Mouse (Mus musculus) liver, embryonic 14.5 days (tissue): ENCODE data around the gene Fetub. TPM values are rescaled to one million over a fixed set of nuclear protein-coding genes. Genes with fewer than 3 reads are reported as not detected.
A peak's percentile ranks its signal among the peaks of the same experiment; 100 is the strongest.

ENCODE experiments used
- ATAC-seq: fragments of 200-750 bp; cut with Nextera tagmentation; 2 replicates; pipeline ENCODE4 v1.8.0; 2017; ENCODE audit warnings: moderate number of reproducible peaks, mild to moderate bottlenecking, moderate library complexity; ENCODE audit not compliant: insufficient read depth
- DNase-seq, 3 experiments: peaks; one replicate each; pipeline ENCODE4 v3.0.0-alpha.2; 2012 to 2013; ENCODE audit warnings: low read depth in 3 of 3, low spot score in 3 of 3
- H3K27ac ChIP-seq: fragments of 300-500 bp; sonication (generic); 2 replicates; pipeline ENCODE4 v1.5.1; 2014; ENCODE audit warnings: moderate library complexity, mild to moderate bottlenecking, control low read depth, inconsistent platforms
- H3K27me3 ChIP-seq: fragments of 300-500 bp; sonication (generic); 2 replicates; pipeline ENCODE4 v1.6.1; 2014; ENCODE audit warnings: mild to moderate bottlenecking, low read length, moderate library complexity; ENCODE audit not compliant: control insufficient read depth, insufficient read depth
- H3K36me3 ChIP-seq: fragments of 300-500 bp; sonication (generic); replicated peaks from 2 replicates; pipeline ENCODE4 v1.6.1; 2014; ENCODE audit warnings: low read depth; ENCODE audit not compliant: control insufficient read depth, insufficient read depth
- H3K4me1 ChIP-seq, 2 experiments: fragments of 200-500 bp in 1 of 2; fragments of 300-500 bp in 1 of 2; sonication (generic) in 1 of 2; replicated peaks; 2 replicates each; pipeline ENCODE4 v1.6.1; 2012 to 2014; ENCODE audit warnings: antibody characterized with exemption in 1 of 2, inconsistent platforms in 1 of 2, low read length in 1 of 2; ENCODE audit not compliant: control insufficient read depth in 2 of 2, insufficient read depth in 2 of 2
- H3K4me2 ChIP-seq: fragments of 300-500 bp; sonication (generic); 2 replicates; pipeline ENCODE4 v1.6.1; 2014; ENCODE audit warnings: low read depth, mild to moderate bottlenecking, control low read depth, moderate library complexity
- H3K4me3 ChIP-seq, 2 experiments: fragments of 200-500 bp in 1 of 2; fragments of 300-500 bp in 1 of 2; sonication (generic) in 1 of 2; 2 replicates each; pipeline ENCODE4 v1.5.1; 2012 to 2014; ENCODE audit warnings: low read depth in 2 of 2, low read length in 2 of 2, mild to moderate bottlenecking in 2 of 2, control low read depth in 1 of 2, inconsistent platforms in 1 of 2, moderate library complexity in 1 of 2; ENCODE audit not compliant: insufficient read depth in 1 of 2
- H3K9ac ChIP-seq: fragments of 300-500 bp; sonication (generic); replicated peaks from 2 replicates; pipeline ENCODE4 v1.6.1; 2014; ENCODE audit warnings: mild to moderate bottlenecking, control low read depth, moderate library complexity
- H3K9me3 ChIP-seq: fragments of 300-500 bp; sonication (generic); 2 replicates; pipeline ENCODE4 v1.6.1; 2016; ENCODE audit warnings: low read length, mixed read lengths; ENCODE audit not compliant: control insufficient read depth
- CTCF ChIP-seq: IDR thresholded peaks from 2 replicates; pipeline ENCODE4 v1.5.1; 2016; ENCODE audit warnings: antibody characterized with exemption, low read depth, control low read depth
- EP300 ChIP-seq: IDR thresholded peaks from 2 replicates; pipeline ENCODE4 v1.6.1; 2016; ENCODE audit warnings: antibody characterized with exemption, low read depth
- WGBS: fragments of 180-500 bp; shearing (Covaris S2); extraction: QIAGEN DNeasy Blood & Tissue Kit; methylation state at CpG from one replicate; pipeline ENCODE4 v1.1.7; 2014; ENCODE audit not compliant: insufficient replicate concordance; 5-methylcytosine and 5-hydroxymethylcytosine counted together
- polyA plus RNA-seq, 2 experiments: library from polyadenylated mRNA; depleted of rRNA in 1 of 2; stranded (reverse) in 1 of 2; unstranded in 1 of 2; fragments of >200 nt; fragmentation: Nextera tagmentation in 1 of 2; extraction: Ambion mirVana in 1 of 2; gene quantifications; 2 replicates each; pipeline versions ENCODE4 v1.2.1 to v1.2.3; 2012 to 2014

The Fetub gene
- polyA plus RNA-seq, 2 experiments, result 1.5 to 2.3 TPM

DNA sequence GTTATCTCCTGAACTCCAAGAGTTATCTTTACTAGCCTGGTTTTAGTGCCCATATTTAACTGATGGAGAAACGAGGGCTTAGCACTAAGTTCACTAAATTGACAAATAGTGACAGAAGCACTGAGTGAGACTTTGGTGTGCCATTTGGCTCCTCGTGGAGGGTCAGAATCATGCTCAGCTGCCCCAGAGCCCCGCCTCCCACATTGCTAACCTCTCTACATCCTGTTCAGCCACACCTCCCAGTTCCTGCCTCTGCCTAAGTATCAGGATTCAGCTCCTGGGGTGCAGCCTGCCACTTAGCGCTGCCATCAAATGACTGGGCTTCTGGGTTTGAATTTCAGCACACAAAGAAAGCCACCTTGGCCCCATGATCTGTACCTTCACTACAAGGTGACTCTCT lies 32.8 kb upstream of the Fetub start:
- H3K27ac ChIP-seq, result no peak overlapping the region
- no peaks in the 10 kb centered on the region for H3K27me3 ChIP-seq
- H3K36me3 ChIP-seq, result no peaks in the 10 kb centered on the region
- H3K4me1 ChIP-seq, result peaks cover 0 to 30% of the 10 kb centered on the region in 2 experiments; a peak in 3 of 4 replicates
- DNase-seq, result no peak
- TF ChIP-seq CTCF, result no peak
- TF ChIP-seq EP300, result no peak
- H3K4me3 ChIP-seq, result no peak overlapping the region
- no peak overlapping the region for H3K4me2 ChIP-seq
- no peak overlapping the region for H3K9ac ChIP-seq
- 14% methylated on average over 4 of the region's 4 CpGs for WGBS
- H3K9me3 ChIP-seq, result no peaks in the 10 kb centered on the region
- ATAC-seq, result no peak

- WGBS, result 48% methylated on average over 3 of the region's 3 CpGs
Observed at GRCm38 (mm10) chr16:22886726-22887125, 31.4 kb upstream of the Fetub start.

DNA sequence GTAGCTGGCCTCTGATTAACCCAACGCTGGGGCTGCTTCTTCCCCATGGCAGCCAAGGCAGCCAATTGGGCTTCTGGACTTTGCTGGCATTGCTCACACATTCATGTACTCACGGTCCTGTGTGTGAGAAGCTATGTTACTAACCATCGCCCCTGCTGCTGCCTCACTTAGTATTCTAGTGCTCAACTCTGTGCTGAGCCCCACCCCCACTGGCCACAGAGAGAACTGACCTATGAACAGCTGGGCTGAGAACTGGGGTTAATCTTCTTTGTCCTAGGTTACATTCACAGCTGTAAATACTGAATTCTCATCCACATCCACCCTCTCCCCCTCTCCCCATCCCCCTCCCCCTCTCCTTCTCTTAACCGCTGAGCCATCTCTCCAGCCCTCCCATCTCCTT lies 29.3 kb upstream of the Fetub start:
- H3K4me1 ChIP-seq, result peaks cover 0 to 19% of the 10 kb centered on the region in 2 experiments; a peak in 3 of 4 replicates
- ATAC-seq (no peak), DNase-seq (no peak)
- no peaks in the 10 kb centered on the region for H3K9me3 ChIP-seq
- H3K27me3 ChIP-seq, result no peaks in the 10 kb centered on the region
- H3K27ac ChIP-seq, result no peak overlapping the region
- no peaks in the 10 kb centered on the region for H3K36me3 ChIP-seq
- H3K4me3 ChIP-seq, result no peak overlapping the region
- no peak overlapping the region for H3K4me2 ChIP-seq
- no peak overlapping the region for H3K9ac ChIP-seq
- TF ChIP-seq CTCF (no peak), EP300 (no peak)
- WGBS, result 58% methylated on average over 4 of the region's 4 CpGs

More at GRCm38 (mm10) chr16:22886726-22887125, 31.4 kb upstream of the Fetub start:
- H3K27ac ChIP-seq, result no peak overlapping the region
- peak overlapping the region; percentile 6; the same call in 1 of the 2 replicates for H3K4me2 ChIP-seq
- H3K27me3 ChIP-seq, result no peaks in the 10 kb centered on the region
- no peak overlapping the region for H3K4me3 ChIP-seq
- H3K9ac ChIP-seq, result no peak overlapping the region
- no peaks in the 10 kb centered on the region for H3K9me3 ChIP-seq
- ATAC-seq (no peak), DNase-seq (no peak)
- peaks cover 0 to 23% of the 10 kb centered on the region in 2 experiments; a peak in 3 of 4 replicates for H3K4me1 ChIP-seq
- TF ChIP-seq EP300, result no peak
- no peak for TF ChIP-seq CTCF
- H3K36me3 ChIP-seq, result no peaks in the 10 kb centered on the region

- H3K9me3 ChIP-seq, result no peaks in the 10 kb centered on the region
- TF ChIP-seq EP300, result no peak
- TF ChIP-seq CTCF, result no peak
- H3K4me1 ChIP-seq, result peaks cover 0 to 19% of the 10 kb centered on the region in 2 experiments; a peak in 3 of 4 replicates
- H3K27me3 ChIP-seq, result no peaks in the 10 kb centered on the region
- DNase-seq (no peak), ATAC-seq (no peak)
- 33% methylated on average over 8 of the region's 8 CpGs for WGBS
- H3K4me3 ChIP-seq, result no peak overlapping the region
- H3K9ac ChIP-seq, result no peak overlapping the region
- H3K4me2 ChIP-seq, result no peak overlapping the region
- H3K27ac ChIP-seq, result no peak overlapping the region
- no peaks in the 10 kb centered on the region for H3K36me3 ChIP-seq
Observed at GRCm38 (mm10) chr16:22889716-22890115, 28.4 kb upstream of the Fetub start.

DNA sequence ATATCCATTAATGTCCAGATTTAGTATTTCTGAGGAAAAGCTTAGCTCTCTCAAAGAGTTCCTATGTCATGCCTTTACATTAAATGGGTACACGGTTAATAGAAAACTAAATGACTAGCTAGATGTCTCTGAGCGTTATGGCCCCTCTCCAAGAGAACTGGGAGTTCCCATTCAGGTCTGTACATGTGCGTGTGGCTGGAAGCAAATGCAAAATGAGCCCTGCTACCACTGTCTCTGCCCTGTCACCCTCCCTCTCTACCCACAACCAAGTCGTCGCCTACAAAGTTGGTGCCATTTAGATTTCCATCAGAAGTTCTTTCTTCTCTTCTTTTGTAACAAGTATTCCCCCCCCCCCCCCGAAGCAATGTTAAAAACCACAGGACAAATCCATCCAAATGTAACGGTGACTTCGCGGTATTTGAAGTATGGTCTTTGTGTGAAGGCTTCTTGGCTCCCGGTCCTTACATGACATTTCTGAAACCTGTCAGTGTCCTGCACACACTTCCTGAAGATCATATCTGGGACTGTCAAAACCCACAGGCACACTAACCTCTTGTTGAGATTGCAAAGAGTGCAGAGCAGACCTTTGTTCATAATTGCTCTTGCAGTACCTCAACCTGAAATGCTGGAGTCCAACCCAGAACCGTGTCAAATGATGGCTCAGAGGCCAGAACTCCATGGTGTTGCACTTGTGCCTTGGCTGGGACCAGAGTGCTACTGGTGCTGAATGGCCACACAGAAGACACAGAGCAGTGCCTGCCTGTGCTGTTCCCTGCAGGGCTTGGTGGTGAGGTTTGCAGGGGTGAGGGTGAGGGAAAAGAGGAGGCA lies 27.2 kb upstream of the Fetub start, which contains the start of gene Ahsg:
Gene Ahsg, plus strand, starts transcription at position 595 of the 828 bp plus-strand sequence.
- ATAC-seq (no peak), DNase-seq (no peak)
- peak within 1 kb of the TSS; percentile 45 for H3K4me3 ChIP-seq
- H3K9ac ChIP-seq, result peak within 1 kb of the TSS; percentile 40
- TF ChIP-seq EP300, result no peak
- TF ChIP-seq CTCF, result no peak
- H3K27me3 ChIP-seq, result no peaks in the 10 kb centered on the region
- H3K4me1 ChIP-seq, result peaks cover 0 to 17% of the 10 kb centered on the region in 2 experiments; a peak in 3 of 4 replicates
- peak within 1 kb of the TSS; percentile 23 for H3K27ac ChIP-seq
- no peaks in the 10 kb centered on the region; the same call in 1 of the 2 replicates for H3K36me3 ChIP-seq
- H3K9me3 ChIP-seq, result no peaks in the 10 kb centered on the region
- H3K4me2 ChIP-seq, result no peak within 1 kb of the TSS
- 24% methylated on average over 11 of the region's 11 CpGs for WGBS
